Mouse (Mus musculus): ENCODE results near the gene Tigd2. TPM values are rescaled to one million over a fixed set of nuclear protein-coding genes. Genes with fewer than 3 reads are reported as not detected.

Gene Tigd2
- polyA plus RNA-seq, 1 experiment = not detected

- H3K4me1 ChIP-seq (ENCODE audit: control insufficient read depth, insufficient read depth, low read length) = no peaks in the 10 kb centered on the region
- no peak overlapping the region for H3K27ac ChIP-seq (ENCODE audit: insufficient read depth, low read depth, low read length)
- no peak for TF ChIP-seq CTCF (IDR thresholded peaks at IDR 0.05; ENCODE audit: insufficient read depth, low read depth, low read length)
- TF ChIP-seq POLR2A (IDR thresholded peaks at IDR 0.05; ENCODE audit: insufficient read depth, low read depth, low read length) = no peak
- no peak overlapping the region for H3K4me3 ChIP-seq (ENCODE audit: insufficient read depth, low read depth, low read length)
Measured at GRCm38 (mm10) chr6:59233191-59233590, 24.5 kb downstream of the Tigd2 start.

GRCm38 (mm10) chr6:59233651-59234050 lies 25.0 kb downstream of the Tigd2 start:
- TF ChIP-seq CTCF (IDR thresholded peaks at IDR 0.05; ENCODE audit: insufficient read depth, low read depth, low read length) = no peak
- no peak for TF ChIP-seq POLR2A (IDR thresholded peaks at IDR 0.05; ENCODE audit: insufficient read depth, low read depth, low read length)

GRCm38 (mm10) chr6:59249675-59250074 lies 41.0 kb downstream of the Tigd2 start:
- no peak overlapping the region for H3K27ac ChIP-seq (ENCODE audit: insufficient read depth, low read depth, low read length)
- 22% methylated on average over 2 of the region's 2 CpGs for WGBS
- no peak for TF ChIP-seq CTCF (IDR thresholded peaks at IDR 0.05; ENCODE audit: insufficient read depth, low read depth, low read length)
- no peak for TF ChIP-seq POLR2A (IDR thresholded peaks at IDR 0.05; ENCODE audit: insufficient read depth, low read depth, low read length)
- H3K4me1 ChIP-seq (ENCODE audit: control insufficient read depth, insufficient read depth, low read length) = no peaks in the 10 kb centered on the region
- H3K4me3 ChIP-seq (ENCODE audit: insufficient read depth, low read depth, low read length) = no peak overlapping the region

More at GRCm38 (mm10) chr6:59233651-59234050, 25.0 kb downstream of the Tigd2 start:
- no peaks in the 10 kb centered on the region for H3K4me1 ChIP-seq (ENCODE audit: control insufficient read depth, insufficient read depth, low read length)
- H3K4me3 ChIP-seq (ENCODE audit: insufficient read depth, low read depth, low read length) = no peak overlapping the region
- no peak overlapping the region for H3K27ac ChIP-seq (ENCODE audit: insufficient read depth, low read depth, low read length)

- H3K4me3 ChIP-seq (ENCODE audit: insufficient read depth, low read depth, low read length) = no peak overlapping the region
- H3K27ac ChIP-seq (ENCODE audit: insufficient read depth, low read depth, low read length) = no peak overlapping the region
- no peaks in the 10 kb centered on the region for H3K4me1 ChIP-seq (ENCODE audit: control insufficient read depth, insufficient read depth, low read length)
- TF ChIP-seq CTCF (IDR thresholded peaks at IDR 0.05; ENCODE audit: insufficient read depth, low read depth, low read length) (no peak), POLR2A (IDR thresholded peaks at IDR 0.05; ENCODE audit: insufficient read depth, low read depth, low read length) (no peak)
Measured at GRCm38 (mm10) chr6:59250536-59250935, 41.9 kb downstream of the Tigd2 start.

GRCm38 (mm10) chr6:59255909-59256308 lies 47.2 kb downstream of the Tigd2 start:
- 38% methylated on average over 1 of the region's 1 CpGs for WGBS
- no peak overlapping the region for H3K4me3 ChIP-seq (ENCODE audit: insufficient read depth, low read depth, low read length)
- H3K27ac ChIP-seq (ENCODE audit: insufficient read depth, low read depth, low read length) = no peak overlapping the region; the same call in 1 of the 2 replicates
- TF ChIP-seq CTCF (IDR thresholded peaks at IDR 0.05; ENCODE audit: insufficient read depth, low read depth, low read length) (no peak), POLR2A (IDR thresholded peaks at IDR 0.05; ENCODE audit: insufficient read depth, low read depth, low read length) (no peak)
- no peaks in the 10 kb centered on the region for H3K4me1 ChIP-seq (ENCODE audit: control insufficient read depth, insufficient read depth, low read length)

Other genes with a start within 250 kb of the Tigd2 start
- gene Fam13a, start 184.3 kb upstream of the Tigd2 start, polyA plus RNA-seq (2012; ENCODE audit: insufficient read depth, insufficient read length, low replicate concordance, missing spikeins) = not detected in 2 replicates
- gene Gprin3, start 217.4 kb downstream of the Tigd2 start, polyA plus RNA-seq (2012; ENCODE audit: insufficient read depth, insufficient read length, low replicate concordance, missing spikeins) = not detected in 2 replicates

Measured in olfactory bulb, adult 2 months (tissue).